Mouse (Mus musculus) cerebellum, adult 8-10 months (tissue): ENCODE results near the gene Bsn.

ENCODE experiments used
- DNase-seq: peaks from one replicate; pipeline ENCODE4 v3.0.0; 2022

The Bsn gene

DNA sequence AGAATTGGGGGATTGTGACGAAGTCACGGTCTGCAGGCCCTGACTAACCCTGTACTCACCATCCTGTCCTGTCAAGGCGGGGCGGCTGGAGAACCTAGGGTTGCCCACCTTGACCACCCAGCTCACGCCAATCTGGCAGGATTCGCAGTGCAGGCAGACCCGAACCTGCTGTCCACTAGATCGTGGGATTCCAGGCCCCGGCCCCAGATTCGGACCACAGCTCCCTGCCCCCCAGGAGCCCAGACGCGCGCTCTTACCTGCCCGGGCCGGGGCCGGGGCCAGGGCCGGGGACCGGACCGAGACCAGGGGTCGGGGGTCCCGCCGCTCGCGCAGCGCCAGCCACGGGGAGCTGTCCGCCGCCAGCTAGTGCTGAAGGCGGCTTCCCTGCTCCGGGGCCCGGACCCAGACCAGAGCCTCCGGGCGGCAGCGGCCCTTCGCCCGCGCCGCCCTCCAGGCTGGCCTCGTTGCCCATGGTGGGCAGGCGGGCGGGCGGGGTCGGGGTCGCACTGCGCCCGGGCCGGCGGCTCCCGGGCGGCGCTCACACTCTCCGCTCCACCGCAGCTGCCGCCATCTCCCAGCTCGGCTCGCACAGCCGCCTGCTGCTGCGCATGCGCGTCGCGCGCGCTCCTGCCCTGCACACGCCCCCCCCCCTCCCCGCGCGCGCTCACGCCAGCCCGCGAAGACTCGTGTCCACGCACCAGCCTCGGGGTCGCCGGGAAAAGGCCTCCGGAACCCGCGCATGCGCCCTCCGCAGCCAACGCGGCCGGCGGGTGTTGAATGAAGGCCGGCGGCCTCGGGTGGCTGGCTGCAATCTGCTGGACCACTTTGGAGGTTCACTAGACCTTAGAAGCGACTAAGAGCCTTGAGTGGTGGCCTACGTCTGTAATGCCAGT is at the start of gene Bsn:
Gene Bsn (minus strand): TSS at position 598 of the 893 bp plus-strand sequence.
- peak; percentile 92 for DNase-seq

DNA sequence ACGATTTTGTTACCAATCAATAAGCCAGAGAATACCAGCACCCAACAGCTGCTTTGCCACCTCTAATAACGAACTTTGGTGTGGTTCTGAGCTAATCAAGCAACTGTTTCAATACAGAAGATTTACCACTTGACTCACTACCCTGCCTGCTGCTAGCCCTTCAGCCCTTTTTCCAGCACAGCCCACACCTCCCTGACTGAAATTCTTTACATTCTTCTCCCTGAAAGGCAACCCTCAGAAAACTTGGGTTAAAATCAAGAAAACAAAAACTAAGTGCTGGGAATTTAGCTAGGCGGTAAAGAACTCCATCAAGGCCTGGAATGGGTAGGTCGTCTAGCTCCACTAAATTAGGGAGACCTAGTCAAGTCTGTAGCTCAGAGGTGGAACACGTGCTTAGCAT is 49.8 kb upstream of the Bsn start:
- no peak for DNase-seq

DNA sequence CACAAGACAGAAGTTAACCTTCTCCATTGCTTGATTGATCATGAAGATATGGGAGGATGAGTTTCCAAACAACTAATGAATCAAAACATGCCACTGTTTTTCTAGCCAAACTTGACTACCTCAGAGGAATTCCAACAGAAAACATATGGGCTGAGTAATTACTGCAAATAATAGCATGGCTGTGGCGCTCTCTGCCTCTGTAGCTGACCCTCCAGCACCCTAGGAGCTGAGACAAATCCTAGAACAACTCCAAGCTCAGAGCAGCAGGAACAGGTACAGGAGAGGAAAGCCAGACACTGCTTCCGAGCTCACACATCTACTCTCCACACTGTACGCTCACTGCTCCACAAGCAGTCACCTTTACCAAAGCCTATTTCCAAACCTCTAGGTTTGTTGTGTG is 48.6 kb upstream of the Bsn start:
- DNase-seq: no peak

DNA sequence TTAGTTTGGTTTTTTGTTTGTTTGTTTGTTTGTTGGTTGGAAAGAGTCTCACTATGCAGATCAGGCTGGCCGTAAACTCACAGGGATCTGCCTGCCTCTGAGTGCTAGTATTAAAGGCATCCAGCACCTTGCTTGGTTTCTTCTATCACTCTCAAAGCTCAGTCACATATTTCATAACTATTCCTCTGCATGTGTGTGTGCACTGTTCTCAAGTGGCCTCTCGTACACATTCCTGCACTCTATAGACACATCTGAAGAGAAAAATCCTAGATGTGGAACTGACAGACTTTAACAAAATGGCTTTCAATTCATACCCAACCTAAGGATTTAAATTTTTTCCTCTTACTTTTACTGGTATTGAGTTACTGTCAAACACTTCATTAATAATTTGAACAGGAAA is 48.2 kb upstream of the Bsn start:
- no peak for DNase-seq

DNA sequence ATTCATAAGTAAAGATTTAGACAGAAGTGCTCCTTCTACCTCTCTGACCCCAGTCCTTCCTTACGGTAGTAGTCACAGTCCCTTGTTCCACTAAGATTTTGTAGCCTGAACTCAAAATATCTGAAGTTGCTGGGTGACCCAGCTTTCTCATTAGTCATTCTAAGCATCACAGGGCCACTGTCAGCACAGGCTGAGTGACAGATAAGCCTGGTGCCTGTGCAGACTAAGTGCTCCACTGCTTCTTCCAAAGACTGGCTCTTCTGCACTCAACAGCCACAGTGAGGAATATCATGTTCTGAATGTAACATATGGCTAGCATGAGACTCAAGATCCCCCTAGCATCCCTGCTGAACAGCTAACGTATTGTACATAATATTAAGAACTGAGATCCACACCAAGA is 44.5 kb upstream of the Bsn start:
- no peak for DNase-seq

DNA sequence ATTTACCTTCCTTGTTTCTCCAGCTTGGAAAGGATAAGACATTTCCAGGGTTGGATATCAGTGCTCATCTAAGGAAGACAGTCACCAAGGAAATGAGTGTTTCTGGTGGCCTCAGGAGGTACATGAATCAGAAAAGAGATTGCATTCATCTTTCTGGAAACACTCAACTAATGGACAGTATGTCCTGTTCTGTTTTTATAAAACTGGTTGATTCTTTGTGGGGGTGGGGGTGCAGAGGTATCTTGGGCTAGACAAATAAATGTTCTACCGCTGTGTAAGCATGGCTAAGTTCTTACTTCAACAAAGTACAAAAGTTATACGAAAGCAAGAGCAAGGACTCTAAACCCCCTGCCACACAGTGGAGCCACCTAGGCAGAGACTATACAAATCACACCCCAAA is 42.7 kb upstream of the Bsn start:
- DNase-seq: no peak

DNA sequence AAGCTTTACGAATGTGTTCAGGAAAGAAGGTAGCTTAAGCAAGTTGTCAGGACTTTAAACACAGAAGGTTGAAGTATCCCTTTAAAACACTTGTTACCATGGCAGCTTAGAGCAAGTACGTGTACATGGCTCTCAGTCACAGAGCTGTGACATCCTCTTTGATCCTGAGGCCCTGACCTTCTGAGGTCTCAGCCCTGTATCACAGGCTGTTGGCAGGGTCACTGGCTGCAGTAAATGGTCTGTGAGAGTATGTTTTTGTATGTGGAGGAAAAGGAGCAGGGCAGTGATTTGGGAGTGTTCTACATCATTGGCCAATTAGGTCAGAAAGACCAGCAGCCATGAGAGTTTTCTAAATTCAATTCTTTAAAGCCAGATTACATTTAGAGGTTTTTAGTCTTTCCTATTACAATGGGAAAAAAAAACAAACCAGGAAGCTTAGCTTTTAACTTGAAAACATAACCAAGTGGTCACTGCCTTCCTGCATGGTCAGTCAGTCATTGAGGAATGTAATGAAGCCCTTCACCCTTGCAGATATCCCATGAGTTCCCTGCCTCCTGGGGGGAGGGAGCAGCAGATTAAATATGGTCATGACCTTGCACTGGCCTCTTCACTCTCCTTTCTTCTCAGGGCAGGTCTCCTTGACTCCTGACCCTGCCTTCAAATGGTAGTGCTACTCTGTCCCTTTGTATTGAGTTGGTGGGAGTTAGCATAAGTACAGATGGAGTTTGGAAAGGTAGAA is 37.9 kb upstream of the Bsn start:
- no peak for DNase-seq

DNA sequence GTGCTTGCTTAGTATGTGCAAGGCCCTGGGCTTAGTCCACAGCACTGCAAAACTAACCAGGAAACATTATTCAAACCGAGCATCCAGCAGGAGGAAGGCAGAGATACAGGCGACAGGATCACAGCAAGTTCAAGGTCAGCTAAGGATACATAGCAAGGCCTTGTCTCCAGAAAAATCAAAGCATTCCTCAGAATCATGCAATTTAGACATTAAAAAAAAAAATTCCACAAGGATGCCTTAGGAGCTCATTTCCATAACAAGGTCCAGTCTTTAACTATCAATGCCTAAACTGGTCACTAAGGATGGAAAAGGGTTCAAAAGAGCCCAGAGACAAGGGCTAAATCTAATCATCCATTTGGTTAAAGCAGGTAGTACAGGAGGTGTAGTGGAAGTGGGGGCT is 35.0 kb upstream of the Bsn start:
- DNase-seq: no peak

DNA sequence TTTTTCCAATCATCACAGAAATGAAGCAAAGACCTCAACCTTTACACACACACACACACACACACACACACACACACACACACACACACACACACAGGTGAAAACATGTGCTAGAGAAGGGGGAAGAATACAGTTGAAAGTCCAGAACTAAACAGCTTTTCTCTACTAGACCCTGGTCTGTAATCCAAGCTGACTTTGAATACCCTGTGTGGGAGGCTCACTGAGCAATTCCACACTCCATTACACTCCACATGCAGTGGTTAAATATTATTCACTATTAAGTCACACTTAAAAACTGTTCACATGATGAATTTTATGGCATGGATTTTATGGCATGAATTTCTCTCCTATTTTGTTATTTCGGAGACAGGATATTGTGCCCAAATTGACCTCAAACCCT is 33.4 kb upstream of the Bsn start:
- no peak for DNase-seq

DNA sequence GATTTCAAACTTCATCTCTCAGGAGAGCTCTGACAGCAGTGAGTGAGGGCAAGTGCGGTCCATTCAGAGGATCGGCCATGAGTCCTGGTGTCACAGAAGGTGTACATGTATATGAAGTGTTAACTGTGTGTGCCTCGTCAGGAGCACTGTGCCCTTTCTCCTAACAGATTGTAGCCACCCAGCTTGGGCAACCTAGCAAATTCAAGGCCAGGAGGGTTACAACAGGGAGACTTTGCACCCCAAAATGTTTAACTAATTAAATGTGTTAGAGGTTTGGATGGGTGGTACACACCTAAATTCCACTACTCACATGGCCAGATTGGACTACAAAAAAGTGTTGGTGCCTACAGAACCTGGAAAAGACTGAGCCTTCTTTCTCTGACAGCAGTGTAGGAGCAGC is 31.4 kb upstream of the Bsn start:
- no peak for DNase-seq

DNA sequence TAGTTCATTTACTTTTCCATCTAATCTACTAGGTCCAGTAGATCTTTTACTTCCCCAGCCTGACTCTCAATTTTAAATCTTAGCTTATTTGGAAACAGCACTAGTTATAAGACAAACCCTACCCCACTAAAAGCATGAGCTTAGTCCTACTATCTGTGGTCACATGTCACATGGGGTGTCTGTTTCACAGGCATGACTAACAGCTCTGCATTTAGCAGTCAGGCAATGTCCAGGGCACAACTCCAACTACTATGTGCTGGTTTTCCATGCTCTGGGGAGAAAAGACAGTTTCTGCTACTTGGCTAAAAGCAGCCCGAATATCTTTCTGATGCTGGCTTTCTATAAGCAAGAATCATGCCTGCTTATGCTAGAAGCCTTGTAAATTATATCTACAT is 30.2 kb upstream of the Bsn start:
- no peak for DNase-seq

DNA sequence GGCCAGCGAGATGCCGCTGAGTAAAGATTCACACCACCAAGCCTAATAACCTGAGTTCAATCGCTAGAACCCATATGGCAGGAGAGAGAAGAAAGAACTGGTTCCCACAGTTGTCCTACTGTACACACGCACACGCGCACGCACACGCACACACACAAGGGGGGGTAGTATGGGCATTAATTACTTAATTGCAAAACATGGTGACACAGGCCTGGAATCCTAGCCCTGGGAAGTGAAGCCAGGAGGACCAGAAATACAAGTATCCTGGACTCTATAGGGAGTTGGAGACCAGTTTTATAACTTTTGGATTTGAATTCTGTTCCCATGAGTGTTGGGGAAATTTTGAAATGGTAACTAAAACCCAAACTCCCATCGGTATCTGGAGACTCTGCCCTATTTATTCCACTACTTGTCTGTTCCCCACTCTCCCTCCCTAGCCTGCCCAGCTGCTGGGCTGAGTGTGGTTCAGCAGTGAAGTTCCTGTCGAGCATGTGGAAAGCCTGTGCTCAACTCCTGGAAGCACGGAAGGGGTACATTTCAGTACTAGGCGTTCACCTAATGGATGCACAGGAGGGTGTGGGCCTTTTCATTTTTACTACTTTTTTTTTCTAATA is 29.7 kb upstream of the Bsn start:
- no peak for DNase-seq

DNA sequence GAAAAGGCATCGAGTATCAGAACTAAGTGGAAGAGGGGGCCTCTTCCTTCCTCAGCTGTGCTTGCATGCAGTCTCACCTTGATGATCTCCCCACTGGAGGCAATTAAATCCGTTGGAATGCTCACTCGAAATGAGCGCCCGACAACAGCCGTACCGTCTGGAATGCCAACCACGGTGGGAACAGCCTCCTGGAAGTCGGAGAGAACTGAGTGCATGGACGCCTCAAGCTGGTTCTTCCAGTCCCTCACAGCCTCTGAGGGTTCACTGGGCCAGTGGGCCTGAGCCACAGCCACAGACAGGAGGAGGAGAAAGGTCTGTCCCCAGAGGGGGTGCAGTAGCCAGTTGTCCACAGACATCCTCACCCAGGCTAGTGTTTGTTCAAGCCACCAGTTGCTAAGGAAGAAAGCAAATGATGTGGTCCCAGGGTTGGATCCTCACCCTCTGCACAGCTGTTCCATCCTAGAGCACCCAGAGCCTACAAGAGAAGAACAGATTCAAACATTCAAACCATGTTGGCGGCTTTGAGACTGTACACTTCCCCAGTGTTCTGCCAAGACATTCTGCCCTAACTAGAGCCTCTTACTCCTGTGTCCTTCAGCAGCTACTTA is 27.9 kb upstream of the Bsn start:
- no peak for DNase-seq

DNA sequence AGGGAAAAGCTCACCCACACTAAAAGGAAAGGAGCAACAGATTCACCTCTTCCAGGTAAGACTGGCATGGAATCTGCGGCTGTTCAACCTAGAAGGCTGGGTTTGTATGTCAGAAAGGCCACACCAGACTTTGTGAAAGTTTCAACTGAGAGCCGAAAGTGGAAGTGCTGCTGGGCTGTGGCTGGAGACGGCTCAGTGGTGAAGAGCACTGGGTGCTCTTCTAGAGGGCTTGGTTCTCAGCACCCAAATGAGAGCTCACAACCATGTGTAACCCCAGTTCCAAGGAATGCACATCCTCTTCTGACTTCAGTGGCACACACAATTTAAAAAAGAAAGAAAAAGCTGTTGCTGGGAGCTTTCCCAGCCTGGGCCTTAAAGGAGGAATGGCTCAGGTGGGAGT is 27.2 kb upstream of the Bsn start:
- DNase-seq: no peak

DNA sequence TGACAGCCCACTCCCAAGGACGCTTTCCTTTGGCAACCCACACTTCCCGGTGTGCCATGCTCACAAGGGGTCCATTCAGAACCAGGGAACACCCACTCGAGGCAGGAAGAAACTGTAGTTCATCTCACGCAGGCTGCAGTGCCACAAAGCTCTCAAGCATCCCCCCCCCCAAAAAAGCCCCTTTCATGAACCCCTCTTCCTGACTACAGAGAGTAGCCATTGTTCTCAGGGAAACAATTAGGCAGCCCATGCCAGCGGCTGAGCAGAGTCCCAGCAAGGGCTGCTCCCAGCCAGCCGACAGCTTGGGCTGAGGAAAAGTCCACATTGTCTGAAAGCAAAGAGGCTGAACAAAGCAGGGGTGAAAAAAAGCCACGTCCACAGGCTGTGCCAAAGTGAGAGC is 22.9 kb upstream of the Bsn start:
- DNase-seq: no peak

DNA sequence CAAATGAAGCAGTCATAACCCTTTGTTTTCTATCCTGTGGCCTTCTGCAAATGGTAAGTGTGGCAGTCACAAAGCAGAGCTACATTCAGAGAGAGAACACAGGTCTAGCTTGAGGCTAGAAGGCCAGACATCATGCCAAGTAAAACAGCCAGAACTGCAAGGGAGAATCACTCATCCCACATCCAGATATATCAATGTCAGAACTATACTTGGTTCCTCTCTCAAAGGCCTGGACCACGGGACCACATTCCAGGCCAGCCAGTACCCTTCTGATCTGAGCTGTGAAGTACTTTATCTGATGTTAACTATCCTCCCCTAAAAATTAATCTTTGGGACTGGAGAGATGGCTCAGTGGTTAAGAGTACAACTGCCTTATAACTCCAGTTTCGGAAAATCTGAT is 22.2 kb upstream of the Bsn start:
- no peak for DNase-seq

DNA sequence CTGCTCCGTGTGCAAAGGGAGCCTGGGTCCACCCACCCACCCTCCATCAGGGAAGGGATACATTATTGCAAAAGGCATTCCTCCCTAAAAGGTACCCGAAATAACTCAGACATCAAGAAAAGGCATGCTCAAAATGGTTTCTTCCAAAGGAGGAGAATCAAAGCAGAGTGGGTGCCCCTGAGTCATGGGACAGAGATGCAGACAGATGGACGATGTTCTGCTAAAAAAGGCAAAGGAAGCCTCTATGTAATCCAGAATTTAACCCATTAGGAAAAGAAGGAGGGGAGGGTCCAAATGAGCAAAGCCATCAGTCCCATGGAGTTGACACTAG is 15.4 kb upstream of the Bsn start:
- DNase-seq: no peak

DNA sequence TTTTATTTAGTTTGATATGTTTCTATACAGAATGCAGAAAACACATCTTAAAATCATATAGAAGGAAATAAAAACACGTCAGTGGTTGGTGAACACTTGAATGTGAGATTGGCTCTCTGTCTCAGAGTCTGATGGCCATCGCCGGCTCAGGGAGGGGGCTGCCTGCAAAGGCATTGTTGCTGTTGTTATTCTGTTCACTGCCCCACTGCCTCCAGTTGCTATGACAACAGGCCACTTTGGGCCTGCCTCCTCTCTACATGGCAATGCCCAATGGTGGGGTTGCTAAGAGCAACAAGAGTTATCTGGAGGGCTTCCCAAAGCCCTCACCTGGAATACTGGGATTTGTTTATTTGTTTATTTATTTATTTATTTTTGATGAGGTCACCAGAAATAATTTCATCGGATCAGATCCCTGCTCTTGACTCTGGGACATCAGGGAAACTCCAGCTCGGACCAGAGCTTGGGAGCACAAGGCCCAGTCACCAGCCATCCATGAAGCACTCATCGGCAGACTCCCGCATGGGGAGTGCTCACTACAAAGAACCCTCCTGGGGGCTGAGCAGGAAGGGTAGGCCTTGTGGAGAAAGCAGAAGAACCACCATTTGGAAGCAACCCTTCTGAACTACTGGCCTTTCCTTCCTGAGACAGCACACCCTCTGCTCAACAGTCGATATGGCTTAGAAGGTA is 14.8 kb upstream of the Bsn start:
- no peak for DNase-seq

DNA sequence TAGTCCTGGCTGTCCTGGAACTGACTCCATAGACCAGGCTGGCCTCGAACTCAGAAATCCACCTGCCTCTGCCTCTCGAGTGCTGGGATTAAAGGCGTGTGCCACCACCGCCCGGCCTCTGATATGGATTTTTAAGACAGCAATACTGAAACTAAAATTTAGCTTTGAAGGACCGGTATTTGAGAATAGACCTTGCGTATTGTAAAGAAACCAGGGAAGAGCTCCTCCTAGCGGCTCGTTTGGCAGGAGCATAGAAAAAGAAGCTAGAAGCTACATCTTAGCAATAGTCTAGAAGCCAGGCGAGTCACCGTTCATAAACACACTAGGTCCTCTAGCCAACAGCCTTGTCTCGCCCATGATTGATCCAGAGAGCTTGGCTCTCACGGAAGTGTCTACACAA is 12.8 kb upstream of the Bsn start:
- peak; percentile 74 for DNase-seq

DNA sequence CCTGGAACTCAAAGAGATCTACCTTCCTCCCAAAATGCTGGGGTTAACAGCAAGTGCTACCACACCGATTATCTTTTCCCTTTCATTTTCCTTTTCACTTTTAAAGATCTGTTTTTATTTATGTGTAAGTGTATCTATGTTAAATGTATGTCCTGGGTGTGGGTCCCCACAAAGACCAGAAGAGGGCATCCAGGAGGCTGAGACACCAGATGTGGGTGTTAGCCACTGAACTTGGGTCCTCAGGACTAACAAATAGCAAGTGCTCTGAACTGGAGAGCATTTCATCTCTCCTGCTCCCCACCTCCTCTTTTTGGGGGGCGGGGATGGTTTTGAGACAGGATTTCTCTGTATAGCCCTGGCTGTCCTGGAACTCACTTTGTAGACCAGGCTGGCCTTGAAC is 12.0 kb upstream of the Bsn start:
- no peak for DNase-seq

DNA sequence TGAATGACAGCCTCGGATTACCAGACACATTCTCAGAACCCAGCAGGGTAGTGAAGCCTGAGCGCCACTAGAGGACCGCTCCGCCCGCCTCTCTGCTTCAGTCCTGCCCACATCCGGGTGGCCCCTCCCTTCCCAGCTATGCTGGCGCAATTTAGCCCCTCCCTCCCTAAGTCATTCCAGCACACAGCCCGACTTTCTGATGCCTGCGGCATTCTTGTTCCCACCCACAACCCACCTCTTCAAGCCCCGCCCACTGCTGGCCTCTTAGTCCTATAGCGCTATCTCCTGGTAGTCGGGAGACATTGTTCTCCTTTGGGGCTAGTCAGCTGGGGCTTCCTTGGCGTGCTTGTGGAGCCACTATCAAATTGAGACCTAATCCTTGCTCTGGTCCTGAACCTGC is 11.0 kb upstream of the Bsn start:
- DNase-seq: peak; percentile 91

DNA sequence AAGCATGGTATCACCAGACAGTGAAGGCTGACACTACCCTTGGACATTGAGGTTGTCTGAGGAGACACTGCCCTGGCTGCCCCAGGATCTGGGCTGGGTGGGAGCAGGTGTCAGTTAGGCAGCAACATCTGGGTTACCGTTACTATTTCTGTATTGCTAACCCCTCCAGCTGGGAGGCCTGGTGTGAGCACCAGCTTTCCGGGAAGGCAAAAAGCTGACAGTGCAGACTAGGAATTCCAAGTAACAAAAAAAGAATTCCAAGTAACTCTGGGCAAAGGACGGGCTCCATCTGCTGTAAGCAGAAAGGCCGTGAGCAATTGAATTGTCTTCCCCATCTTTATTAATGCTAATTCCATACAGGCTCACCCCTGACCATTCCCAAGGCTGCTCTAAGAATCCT is 8.4 kb upstream of the Bsn start:
- no peak for DNase-seq
